ENCODE assay signal across 17 mouse cellular contexts in genomic region chr16:42277713-42278112, GRCm38 (mm10).
"Had no signal": no experiment of that assay in that cellular context is flagged by ENCODE, and none has a peak within 500 bp of the region (broad histone marks: within the 10 kb centered on the region; RNA-seq: fewer than 3 reads in every experiment).

No protein-coding gene starts in this region.

- DNase-seq: liver, postnatal 0 days; lung, adult 2 months; lung, postnatal 14 days; lung, postnatal 36 days; right cerebral cortex, postnatal 14 days; thymus, adult 2 months; thymus, postnatal 25 days; thymus, postnatal 4 days had no signal

- H3K27ac ChIP-seq: lung, embryonic 15.5 days; macrophage; neural tube, embryonic 12.5 days; stomach, embryonic 15.5 days; stomach, postnatal 0 days had no signal

- H3K9me3 ChIP-seq: lung, embryonic 15.5 days; megakaryocyte, embryonic 14.5 days; midbrain, embryonic 12.5 days; midbrain, embryonic 15.5 days; neural tube, embryonic 12.5 days; stomach, embryonic 15.5 days had no signal

- H3K27me3 ChIP-seq: lung, embryonic 15.5 days; megakaryocyte, embryonic 14.5 days; midbrain, embryonic 12.5 days; midbrain, embryonic 15.5 days; neural tube, embryonic 12.5 days; stomach, embryonic 15.5 days had no signal

- H3K4me1 ChIP-seq: lung, embryonic 15.5 days; megakaryocyte, embryonic 14.5 days; stomach, embryonic 15.5 days had no signal

- H3K4me2 ChIP-seq: lung, embryonic 15.5 days; midbrain, embryonic 12.5 days; midbrain, embryonic 15.5 days; neural tube, embryonic 12.5 days; stomach, embryonic 15.5 days had no signal

- H3K36me3 ChIP-seq: lung, embryonic 15.5 days; midbrain, embryonic 15.5 days; neural tube, embryonic 12.5 days; stomach, embryonic 15.5 days had no signal

- H3K9ac ChIP-seq: liver, postnatal 0 days; lung, embryonic 15.5 days; midbrain, embryonic 12.5 days; midbrain, embryonic 15.5 days; neural tube, embryonic 12.5 days; stomach, embryonic 15.5 days had no signal

- H3K4me3 ChIP-seq: lung, embryonic 15.5 days; megakaryocyte, embryonic 14.5 days; midbrain, embryonic 12.5 days; midbrain, embryonic 15.5 days; neural tube, embryonic 12.5 days; stomach, embryonic 15.5 days had no signal

- ATAC-seq: liver, postnatal 0 days; lung, postnatal 0 days; midbrain, embryonic 15.5 days had no signal
